ENCODE assay signal across 8 mouse cellular contexts in genomic region chr1:30874261-30875131, GRCm38 (mm10). TPM values are rescaled to one million over a fixed set of nuclear protein-coding genes. Genes with fewer than 3 reads are reported as not detected.
DNase-seq lines count a peak whose midpoint lies in the region; ATAC-seq and TF ChIP-seq lines count a peak whose summit lies in the region.

No protein-coding gene starts in this region.

- peaks cover 18% of the 10 kb centered on the region for H3K4me1 ChIP-seq in kidney, embryonic 16.5 days (ENCODE audit: insufficient read depth, low read length)
- H3K4me1 ChIP-seq in bone marrow, adult 2 months (ENCODE audit: control insufficient read depth, insufficient read depth, low read length) = no peaks in the 10 kb centered on the region; the same call in 1 of the 2 replicates
- H3K4me1 ChIP-seq in hindbrain, embryonic 15.5 days (replicated peaks) = peaks cover 25% of the 10 kb centered on the region

- TF ChIP-seq CTCF in bone marrow, adult 2 months (IDR thresholded peaks at IDR 0.05; ENCODE audit: control insufficient read depth, insufficient read depth, low read length) = no peak

- H3K27me3 ChIP-seq in kidney, embryonic 16.5 days (ENCODE audit: insufficient read depth, low read length) = no peaks in the 10 kb centered on the region
- H3K27me3 ChIP-seq in hindbrain, embryonic 15.5 days = no peaks in the 10 kb centered on the region

- peak overlapping the region; percentile 96 for H3K4me3 ChIP-seq in kidney, embryonic 16.5 days (ENCODE audit: low read length)
- peak overlapping the region; percentile 96 for H3K4me3 ChIP-seq in bone marrow, adult 2 months (replicated peaks; ENCODE audit: control insufficient read depth, low read depth, low read length)
- peak overlapping the region; percentile 86 for H3K4me3 ChIP-seq in hindbrain, embryonic 15.5 days

- H3K9ac ChIP-seq in kidney, embryonic 16.5 days (replicated peaks; ENCODE audit: low read length) = peak overlapping the region; percentile 98
- H3K9ac ChIP-seq in hindbrain, embryonic 15.5 days = peak overlapping the region; percentile 83

- DNase-seq in kidney, adult 11 months = no peak
- DNase-seq in naive thymus-derived CD4-positive, alpha-beta T cell, adult 2 months (ENCODE audit: low read depth) = peak; percentile 45
- DNase-seq in right cerebral cortex, postnatal 36 days (ENCODE audit: low spot score in 2 of 2) = no peak
- DNase-seq in adrenal gland, adult 2 months = no peak

- no peaks in the 10 kb centered on the region for H3K9me3 ChIP-seq in kidney, embryonic 16.5 days (ENCODE audit: low read length)
- H3K9me3 ChIP-seq in hindbrain, embryonic 15.5 days = no peaks in the 10 kb centered on the region

- H3K4me2 ChIP-seq in kidney, embryonic 16.5 days (replicated peaks; ENCODE audit: low read depth, low read length) = peak overlapping the region; percentile 56
- H3K4me2 ChIP-seq in hindbrain, embryonic 15.5 days = peak overlapping the region; percentile 65

- 43% methylated on average over 15 of the region's 15 CpGs for WGBS in kidney, embryonic 16.5 days
- 19% methylated on average over 15 of the region's 15 CpGs for WGBS in bone marrow, adult 2 months
- WGBS in hindbrain, embryonic 15.5 days = 53% methylated on average over 15 of the region's 15 CpGs

- no peak for ATAC-seq in kidney, embryonic 16.5 days (ENCODE audit: low FRiP score, low TSS enrichment)
- no peak for ATAC-seq in hindbrain, embryonic 15.5 days (ENCODE audit: low FRiP score, low read depth)
- no peak for ATAC-seq in megakaryocyte-erythroid progenitor cell, adult 5-6 weeks (replicated peaks; ENCODE audit: low FRiP score, low TSS enrichment, poor library complexity, severe bottlenecking)

- H3K27ac ChIP-seq in kidney, embryonic 16.5 days (ENCODE audit: low read length) = peak overlapping the region; percentile 97
- H3K27ac ChIP-seq in bone marrow, adult 2 months (ENCODE audit: control insufficient read depth, insufficient read depth, low read depth, low read length, poor library complexity) = peak overlapping the region; percentile 99
- peak overlapping the region; percentile 99 for H3K27ac ChIP-seq in hindbrain, embryonic 15.5 days (replicated peaks)

- no peak for TF ChIP-seq POLR2A in bone marrow, adult 2 months (IDR thresholded peaks at IDR 0.05; ENCODE audit: borderline replicate concordance, control insufficient read depth, low read depth, low read length)

- H3K36me3 ChIP-seq in kidney, embryonic 16.5 days (ENCODE audit: insufficient read depth, low read length) = no peaks in the 10 kb centered on the region
- H3K36me3 ChIP-seq in hindbrain, embryonic 15.5 days = no peaks in the 10 kb centered on the region

RNA-seq across cellular contexts. Expression of gene Phf3, which starts 0.8 kb away (rescaled TPM):
- 25.5 and 27.6 TPM in 2 replicates for polyA plus RNA-seq in kidney, embryonic 16.5 days (2015; fragmentation: Nextera tagmentation; extraction: Ambion mirVana)
- polyA plus RNA-seq in bone marrow, adult 2 months (2011; ENCODE audit: insufficient read depth, insufficient read length, low replicate concordance, missing spikeins) = 23.3 and 31.2 TPM in 2 replicates
- polyA plus RNA-seq in hindbrain, embryonic 15.5 days (2015; fragmentation: Nextera tagmentation; extraction: Ambion mirVana) = 34.9 and 39.8 TPM in 2 replicates
- total RNA-seq in adrenal gland, adult 2 months (2021) = 10 to 100 TPM; 61.1 to 98.5 TPM
- polyA plus RNA-seq in adrenal gland, adult 2 months (2012; rRNA removed) = 44.9 and 58.2 TPM in 2 replicates
- 88.0 and 88.9 TPM in 2 replicates for total RNA-seq in megakaryocyte-erythroid progenitor cell, adult 5-6 weeks (2014; fragmentation: Nextera tagmentation)
- 104 and 206 TPM in 2 replicates for total RNA-seq in megakaryocyte-erythroid progenitor cell, adult 5-6 weeks (2017)
